Mouse (Mus musculus): ENCODE results near the gene Pard3. TPM values are rescaled to one million over a fixed set of nuclear protein-coding genes. Genes with fewer than 3 reads are reported as not detected.

The Pard3 gene
- polyA plus RNA-seq, 1 experiment from 2014 or later: 14.5 TPM

DNA sequence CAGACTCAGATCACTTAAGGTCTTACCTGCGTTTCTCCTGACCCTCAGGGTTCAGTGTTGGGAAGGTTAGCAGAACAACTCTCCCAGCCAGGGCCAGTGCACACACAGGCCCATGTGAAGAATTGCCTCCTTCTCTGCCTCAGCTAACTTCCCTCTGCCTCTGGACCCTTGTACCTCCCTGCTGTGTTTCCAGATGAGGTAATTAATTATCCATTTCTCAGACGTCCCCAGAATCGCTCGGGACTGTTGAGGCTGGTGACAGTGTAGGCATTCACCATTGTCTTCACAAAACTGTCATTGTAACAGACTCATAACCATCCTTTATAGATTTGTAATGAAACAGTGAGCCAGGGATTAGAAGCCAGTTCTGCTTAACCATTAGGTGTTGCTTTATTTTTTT is 143.8 kb downstream of the Pard3 start:
- DNase-seq (ENCODE audit: low spot score) (no peak), ATAC-seq (replicated peaks; ENCODE audit: low FRiP score) (no peak; the same call in 1 of the 2 replicates)
- no peaks in the 10 kb centered on the region for H3K4me1 ChIP-seq (replicated peaks; ENCODE audit: control insufficient read depth, insufficient read depth, low read length)
- no peak overlapping the region for H3K4me3 ChIP-seq (ENCODE audit: low read depth, low read length)
- no peaks in the 10 kb centered on the region for H3K9me3 ChIP-seq (ENCODE audit: control insufficient read depth, low read length)
- 71% methylated on average over 4 of the region's 4 CpGs for WGBS
- no peak overlapping the region for H3K27ac ChIP-seq (ENCODE audit: low read depth, low read length)
- H3K4me2 ChIP-seq: no peak overlapping the region
- no peak overlapping the region for H3K9ac ChIP-seq (ENCODE audit: low read depth, low read length)
- H3K27me3 ChIP-seq (replicated peaks; ENCODE audit: control insufficient read depth, insufficient read depth, low read length): no peaks in the 10 kb centered on the region
- no peaks in the 10 kb centered on the region for H3K36me3 ChIP-seq (ENCODE audit: control insufficient read depth, insufficient read depth, low read length)

DNA sequence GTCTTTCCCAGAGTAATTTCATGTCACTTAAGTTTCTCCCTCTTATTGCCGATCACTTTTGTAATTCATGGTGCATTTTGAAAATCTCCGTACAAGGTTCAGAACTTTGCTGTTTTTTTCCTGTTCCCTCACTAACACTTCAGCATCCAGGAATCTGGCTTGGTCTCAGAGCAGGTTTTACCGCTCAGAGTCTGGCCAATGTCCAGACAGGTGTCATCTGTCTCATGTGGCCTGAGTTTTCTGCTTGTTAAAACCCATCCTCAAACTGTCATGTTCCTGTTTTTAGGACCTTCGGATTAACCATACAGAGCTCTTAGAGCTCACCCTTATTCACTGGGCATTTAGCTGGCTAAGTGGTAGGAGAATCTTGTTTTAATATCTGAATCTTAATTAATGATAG is 146.9 kb downstream of the Pard3 start:
- Histone ChIP-seq H3K27me3 (replicated peaks; ENCODE audit: control insufficient read depth, insufficient read depth, low read length) (no peaks in the 10 kb centered on the region), H3K9ac (ENCODE audit: low read depth, low read length) (no peak overlapping the region), H3K4me1 (replicated peaks; ENCODE audit: control insufficient read depth, insufficient read depth, low read length) (no peaks in the 10 kb centered on the region), H3K27ac (ENCODE audit: low read depth, low read length) (no peak overlapping the region), H3K9me3 (ENCODE audit: control insufficient read depth, low read length) (no peaks in the 10 kb centered on the region), H3K4me3 (ENCODE audit: low read depth, low read length) (no peak overlapping the region), H3K36me3 (ENCODE audit: control insufficient read depth, insufficient read depth, low read length) (no peaks in the 10 kb centered on the region), H3K4me2 (no peak overlapping the region)
- 83% methylated on average over 4 of the region's 4 CpGs for WGBS
- no peak for ATAC-seq (replicated peaks; ENCODE audit: low FRiP score)
- DNase-seq (ENCODE audit: low spot score): no peak

DNA sequence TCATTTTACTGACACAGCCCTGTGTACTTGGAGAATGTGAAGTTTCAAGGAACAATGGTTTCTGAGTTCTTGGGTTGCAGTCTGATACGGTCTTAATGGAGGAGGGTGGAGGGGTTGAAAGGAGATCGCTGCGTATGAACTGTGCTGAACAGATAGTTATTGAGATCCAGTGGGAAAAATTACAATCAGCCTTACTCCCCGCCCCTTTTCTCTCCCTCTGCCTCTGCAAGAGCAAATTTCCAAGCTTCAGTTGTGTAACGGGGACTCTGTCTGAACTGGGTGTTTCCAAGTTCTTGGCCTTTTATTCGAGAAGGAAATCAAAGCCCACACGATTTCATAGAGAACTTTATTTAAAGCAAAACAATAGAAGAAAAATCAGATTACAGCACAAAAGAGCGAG is 150.6 kb downstream of the Pard3 start:
- ATAC-seq (replicated peaks; ENCODE audit: low FRiP score): no peak
- Histone ChIP-seq H3K4me3 (ENCODE audit: low read depth, low read length) (no peak overlapping the region), H3K27ac (ENCODE audit: low read depth, low read length) (no peak overlapping the region), H3K4me2 (no peak overlapping the region), H3K4me1 (replicated peaks; ENCODE audit: control insufficient read depth, insufficient read depth, low read length) (no peaks in the 10 kb centered on the region), H3K9me3 (ENCODE audit: control insufficient read depth, low read length) (no peaks in the 10 kb centered on the region), H3K36me3 (ENCODE audit: control insufficient read depth, insufficient read depth, low read length) (no peaks in the 10 kb centered on the region), H3K9ac (ENCODE audit: low read depth, low read length) (no peak overlapping the region), H3K27me3 (replicated peaks; ENCODE audit: control insufficient read depth, insufficient read depth, low read length) (no peaks in the 10 kb centered on the region)
- 77% methylated on average over 8 of the region's 8 CpGs for WGBS
- DNase-seq (ENCODE audit: low spot score): no peak

DNA sequence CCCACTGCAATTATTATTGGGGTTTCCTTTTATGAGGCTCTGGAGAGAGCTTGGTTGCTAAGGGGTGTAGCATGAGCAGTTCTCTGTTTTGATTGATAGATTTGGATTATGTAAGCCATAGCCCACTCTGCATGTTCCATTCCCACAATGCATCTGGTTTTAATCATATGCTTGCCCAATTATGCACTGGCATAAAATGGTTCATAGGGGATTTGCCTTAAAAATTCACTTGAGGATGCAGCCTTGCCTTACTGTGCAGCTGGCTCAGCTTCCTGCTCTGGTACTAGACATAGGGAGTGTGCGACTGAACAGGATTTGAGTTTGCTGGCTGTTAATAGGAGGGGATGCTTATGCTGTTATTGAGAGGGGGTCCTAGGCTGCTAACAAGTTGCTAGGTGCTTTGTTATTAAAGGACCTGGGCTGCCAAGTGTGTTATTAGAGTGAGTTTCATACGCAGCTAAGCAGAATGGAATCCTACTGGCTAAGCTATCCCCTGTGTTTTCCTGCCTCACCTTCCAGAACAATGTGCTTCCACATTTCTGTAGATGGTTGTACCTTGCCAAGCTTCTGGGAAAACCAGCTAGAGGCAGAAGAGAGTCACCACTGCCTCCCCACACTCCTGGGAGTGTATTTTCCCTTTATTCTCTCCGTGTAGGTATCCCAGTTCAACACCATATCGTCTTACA is 151.2 kb downstream of the Pard3 start:
- Histone ChIP-seq H3K9ac (ENCODE audit: low read depth, low read length) (no peak overlapping the region), H3K4me1 (replicated peaks; ENCODE audit: control insufficient read depth, insufficient read depth, low read length) (no peaks in the 10 kb centered on the region), H3K4me3 (ENCODE audit: low read depth, low read length) (no peak overlapping the region), H3K27ac (ENCODE audit: low read depth, low read length) (no peak overlapping the region), H3K9me3 (ENCODE audit: control insufficient read depth, low read length) (no peaks in the 10 kb centered on the region), H3K4me2 (no peak overlapping the region), H3K36me3 (ENCODE audit: control insufficient read depth, insufficient read depth, low read length) (no peaks in the 10 kb centered on the region), H3K27me3 (replicated peaks; ENCODE audit: control insufficient read depth, insufficient read depth, low read length) (no peaks in the 10 kb centered on the region)
- DNase-seq (ENCODE audit: low spot score) (no peak), ATAC-seq (replicated peaks; ENCODE audit: low FRiP score) (no peak)
- WGBS: 89% methylated on average over 4 of the region's 4 CpGs

DNA sequence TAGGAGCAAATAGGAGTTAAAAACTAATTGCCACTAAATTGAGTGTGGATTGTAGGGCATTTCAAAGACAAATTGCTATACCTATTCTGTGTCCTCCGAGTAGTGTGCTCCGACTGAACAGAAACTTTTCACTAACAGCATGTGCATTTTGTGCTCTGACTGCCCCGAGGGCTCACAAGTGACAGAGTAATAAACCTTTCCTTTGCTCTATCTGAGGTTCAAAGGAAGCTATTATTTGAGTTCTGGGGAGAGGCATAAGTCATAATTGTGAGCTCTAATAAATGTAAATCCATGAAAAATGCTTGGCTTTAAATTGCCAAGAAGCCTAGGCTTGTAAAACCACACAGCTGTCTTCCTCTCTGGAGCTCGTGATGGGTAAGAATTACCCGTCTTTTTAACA is 156.5 kb downstream of the Pard3 start:
- ATAC-seq (replicated peaks; ENCODE audit: low FRiP score) (no peak), DNase-seq (ENCODE audit: low spot score) (no peak)
- Histone ChIP-seq H3K36me3 (ENCODE audit: control insufficient read depth, insufficient read depth, low read length) (no peaks in the 10 kb centered on the region), H3K9me3 (ENCODE audit: control insufficient read depth, low read length) (no peaks in the 10 kb centered on the region), H3K27me3 (replicated peaks; ENCODE audit: control insufficient read depth, insufficient read depth, low read length) (no peaks in the 10 kb centered on the region), H3K9ac (ENCODE audit: low read depth, low read length) (no peak overlapping the region), H3K4me1 (replicated peaks; ENCODE audit: control insufficient read depth, insufficient read depth, low read length) (no peaks in the 10 kb centered on the region), H3K4me2 (no peak overlapping the region), H3K27ac (ENCODE audit: low read depth, low read length) (no peak overlapping the region), H3K4me3 (ENCODE audit: low read depth, low read length) (no peak overlapping the region)
- 74% methylated on average over 5 of the region's 5 CpGs for WGBS

DNA sequence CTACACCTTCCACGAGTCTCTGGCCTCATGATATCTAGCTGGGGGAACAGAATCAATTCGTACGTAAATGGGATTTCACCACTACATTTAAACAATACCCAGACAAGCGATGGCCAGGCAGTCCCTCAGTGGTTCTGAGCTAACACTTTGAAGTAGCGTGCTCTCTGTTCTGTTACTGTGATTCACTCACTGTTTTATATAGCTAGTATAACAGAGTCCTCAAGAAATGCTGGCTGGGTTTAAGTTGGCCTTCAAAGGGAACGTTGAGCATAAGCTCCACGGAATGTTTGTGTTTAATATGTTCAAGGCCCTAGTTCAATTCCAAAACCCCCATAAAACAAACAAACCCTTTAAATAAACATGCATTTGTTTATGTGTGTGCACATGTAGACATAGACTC is 156.9 kb downstream of the Pard3 start:
- WGBS: 76% methylated on average over 7 of the region's 7 CpGs
- H3K9me3 ChIP-seq (ENCODE audit: control insufficient read depth, low read length): no peaks in the 10 kb centered on the region
- no peak overlapping the region for H3K27ac ChIP-seq (ENCODE audit: low read depth, low read length)
- H3K9ac ChIP-seq (ENCODE audit: low read depth, low read length): no peak overlapping the region
- no peaks in the 10 kb centered on the region for H3K4me1 ChIP-seq (replicated peaks; ENCODE audit: control insufficient read depth, insufficient read depth, low read length)
- H3K4me3 ChIP-seq (ENCODE audit: low read depth, low read length): no peak overlapping the region
- no peaks in the 10 kb centered on the region for H3K36me3 ChIP-seq (ENCODE audit: control insufficient read depth, insufficient read depth, low read length)
- no peaks in the 10 kb centered on the region for H3K27me3 ChIP-seq (replicated peaks; ENCODE audit: control insufficient read depth, insufficient read depth, low read length)
- H3K4me2 ChIP-seq: no peak overlapping the region
- DNase-seq (ENCODE audit: low spot score) (no peak), ATAC-seq (replicated peaks; ENCODE audit: low FRiP score) (no peak)

DNA sequence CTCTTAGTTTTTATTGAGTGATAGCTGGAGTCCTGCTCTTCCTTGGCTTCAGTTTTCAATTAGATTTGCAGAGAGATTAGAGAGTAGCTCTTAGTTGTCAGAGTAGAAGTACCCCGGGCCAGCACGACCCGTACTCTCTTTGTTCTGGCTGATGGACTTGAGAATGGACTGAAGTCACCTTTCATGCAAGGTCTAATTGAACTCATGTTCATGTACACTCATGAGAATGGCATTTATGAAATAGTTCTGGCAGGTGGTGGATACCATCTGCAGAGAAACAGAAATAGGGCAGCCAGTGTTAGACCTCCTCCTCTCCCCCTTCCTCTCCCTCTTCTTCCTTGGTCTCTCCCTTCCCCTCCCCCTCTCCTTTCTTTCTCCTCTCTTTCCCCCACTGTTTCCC is 158.7 kb downstream of the Pard3 start:
- Histone ChIP-seq H3K4me2 (no peak overlapping the region), H3K27ac (ENCODE audit: low read depth, low read length) (no peak overlapping the region), H3K36me3 (ENCODE audit: control insufficient read depth, insufficient read depth, low read length) (no peaks in the 10 kb centered on the region), H3K9ac (ENCODE audit: low read depth, low read length) (no peak overlapping the region), H3K4me3 (ENCODE audit: low read depth, low read length) (no peak overlapping the region), H3K4me1 (replicated peaks; ENCODE audit: control insufficient read depth, insufficient read depth, low read length) (no peaks in the 10 kb centered on the region), H3K27me3 (replicated peaks; ENCODE audit: control insufficient read depth, insufficient read depth, low read length) (no peaks in the 10 kb centered on the region), H3K9me3 (ENCODE audit: control insufficient read depth, low read length) (no peaks in the 10 kb centered on the region)
- DNase-seq (ENCODE audit: low spot score) (no peak), ATAC-seq (replicated peaks; ENCODE audit: low FRiP score) (no peak)
- WGBS: 78% methylated on average over 3 of the region's 3 CpGs

DNA sequence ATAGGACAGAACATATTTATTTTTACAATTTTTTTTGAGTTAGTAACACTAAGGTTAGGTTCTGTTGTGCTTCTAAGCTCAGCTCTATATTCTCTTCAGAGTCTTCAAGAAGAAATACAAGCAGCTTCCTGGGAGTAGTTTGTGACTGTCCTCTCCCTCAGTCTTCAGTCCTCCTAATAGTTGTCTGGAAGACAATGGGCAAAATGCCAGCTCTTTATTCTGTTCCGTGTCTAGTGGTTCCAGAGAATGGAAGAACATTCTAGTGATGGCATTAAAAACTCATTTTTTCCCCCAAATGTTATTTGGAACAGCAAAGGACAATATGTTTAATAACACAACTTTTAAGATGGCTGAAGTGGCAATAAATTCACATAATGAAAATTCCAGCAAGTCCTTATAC is 163.3 kb downstream of the Pard3 start:
- WGBS: 87% methylated on average over 1 of the region's 1 CpGs
- no peak overlapping the region for H3K27ac ChIP-seq (ENCODE audit: low read depth, low read length)
- ATAC-seq (replicated peaks; ENCODE audit: low FRiP score) (no peak), DNase-seq (ENCODE audit: low spot score) (no peak)
- no peak overlapping the region for H3K4me2 ChIP-seq
- H3K27me3 ChIP-seq (replicated peaks; ENCODE audit: control insufficient read depth, insufficient read depth, low read length): no peaks in the 10 kb centered on the region
- H3K9me3 ChIP-seq (ENCODE audit: control insufficient read depth, low read length): no peaks in the 10 kb centered on the region
- no peak overlapping the region for H3K4me3 ChIP-seq (ENCODE audit: low read depth, low read length)
- no peak overlapping the region for H3K9ac ChIP-seq (ENCODE audit: low read depth, low read length)
- H3K36me3 ChIP-seq (ENCODE audit: control insufficient read depth, insufficient read depth, low read length): no peaks in the 10 kb centered on the region
- no peaks in the 10 kb centered on the region for H3K4me1 ChIP-seq (replicated peaks; ENCODE audit: control insufficient read depth, insufficient read depth, low read length)

DNA sequence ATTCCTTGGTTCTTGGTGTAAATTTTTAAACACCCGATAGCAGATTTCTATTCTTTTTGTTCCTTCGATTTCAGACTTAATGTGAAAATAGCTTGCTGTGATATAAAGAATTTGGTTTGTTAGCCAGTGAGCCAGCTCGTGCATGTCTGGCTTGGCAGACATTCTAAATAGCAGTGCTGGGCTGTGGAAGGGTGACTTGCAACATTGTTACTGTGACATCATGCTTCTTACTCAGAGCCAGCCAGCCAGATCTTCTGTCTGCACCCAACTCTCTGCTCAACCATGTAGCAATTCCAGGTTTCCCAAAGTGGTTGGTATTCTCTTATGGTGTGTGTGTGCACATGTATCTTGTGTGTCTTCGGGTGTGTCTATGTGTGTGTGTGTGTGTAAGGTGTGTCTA is 163.7 kb downstream of the Pard3 start:
- no peak for DNase-seq (ENCODE audit: low spot score)
- Histone ChIP-seq H3K4me3 (ENCODE audit: low read depth, low read length) (no peak overlapping the region), H3K27ac (ENCODE audit: low read depth, low read length) (no peak overlapping the region), H3K4me1 (replicated peaks; ENCODE audit: control insufficient read depth, insufficient read depth, low read length) (no peaks in the 10 kb centered on the region), H3K27me3 (replicated peaks; ENCODE audit: control insufficient read depth, insufficient read depth, low read length) (no peaks in the 10 kb centered on the region), H3K9me3 (ENCODE audit: control insufficient read depth, low read length) (no peaks in the 10 kb centered on the region), H3K9ac (ENCODE audit: low read depth, low read length) (no peak overlapping the region), H3K36me3 (ENCODE audit: control insufficient read depth, insufficient read depth, low read length) (no peaks in the 10 kb centered on the region), H3K4me2 (no peak overlapping the region)
- no peak for ATAC-seq (replicated peaks; ENCODE audit: low FRiP score)
- 81% methylated on average over 4 of the region's 4 CpGs for WGBS
